Mouse (Mus musculus): ENCODE data around the gene Tefm. TPM values are rescaled to one million over a fixed set of nuclear protein-coding genes. Genes with fewer than 3 reads are reported as not detected.

Tefm gene
- 18.8 and 18.9 TPM in 2 replicates for polyA plus RNA-seq (2015; fragmentation: Nextera tagmentation; extraction: Ambion mirVana)

GRCm38 (mm10) chr11:80141825-80142521, at the start of gene Tefm:
Gene Tefm, minus strand, starts transcription at chr11:80142175.

GRCm38 (mm10) chr11:80183705-80184255, 41.8 kb upstream of the Tefm start, which contains the start of gene Rnf135:
Gene Rnf135, plus strand, starts transcription at chr11:80183851.

GRCm38 (mm10) chr11:80153857-80154495, 12.0 kb upstream of the Tefm start, which contains the start of gene Adap2:
Gene Adap2, plus strand, starts transcription at chr11:80154105.

DNA sequence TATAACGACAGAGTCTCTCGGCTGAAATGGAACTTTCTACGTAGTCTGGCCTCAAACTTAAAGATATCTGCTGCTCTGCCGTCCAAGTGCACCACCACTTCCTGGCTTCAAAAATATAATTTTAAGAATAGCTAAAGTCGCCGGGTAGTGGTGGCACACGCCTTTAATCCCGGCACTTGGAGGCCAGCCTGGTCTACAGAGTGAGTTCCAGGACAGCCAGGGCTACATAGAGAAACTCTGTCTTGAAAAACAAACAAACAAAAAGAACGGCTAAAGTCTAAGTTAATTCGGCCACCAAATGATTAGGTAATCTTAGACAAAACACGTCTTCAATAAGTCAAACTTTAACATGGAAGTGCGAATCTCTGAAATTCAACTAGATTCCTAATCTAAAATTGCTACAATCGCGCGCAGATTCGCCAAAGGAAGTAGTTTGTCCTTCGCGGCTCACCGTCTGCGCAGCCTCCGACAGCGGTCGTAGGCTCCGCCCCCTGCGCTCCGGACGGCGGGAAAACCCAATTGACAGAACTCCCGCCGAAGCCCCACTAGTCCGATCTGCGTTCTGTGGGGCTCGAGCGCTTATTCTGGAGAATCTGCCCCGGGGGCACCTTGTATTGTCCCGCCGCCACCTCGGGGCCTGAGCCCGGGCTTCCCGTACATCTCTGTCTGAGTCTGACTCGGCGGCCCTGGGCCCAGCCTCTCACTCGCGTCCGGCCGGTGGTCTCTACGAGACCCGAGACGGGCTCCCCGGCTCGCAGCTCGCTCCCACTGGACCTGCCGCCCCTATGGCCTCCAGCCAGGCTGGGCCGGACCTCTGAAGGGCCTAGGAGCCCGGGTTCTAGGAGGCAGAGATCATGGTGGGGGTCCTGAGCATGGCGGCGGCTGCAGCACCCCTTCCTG, 52.8 kb downstream of the Tefm start, which contains the start of gene Atad5:
Gene Atad5, plus strand, starts transcription at position 484 of the 900 bp plus-strand sequence.

Other genes with a start within 250 kb of the Tefm start
- gene Utp6, start 179.8 kb downstream of the Tefm start, polyA plus RNA-seq (2015; fragmentation: Nextera tagmentation; extraction: Ambion mirVana), result 32.4 and 43.4 TPM in 2 replicates
- gene Suz12, start 149.1 kb downstream of the Tefm start, polyA plus RNA-seq (2015; fragmentation: Nextera tagmentation; extraction: Ambion mirVana), result 7.6 and 11.2 TPM in 2 replicates
- gene Crlf3, start 61.2 kb downstream of the Tefm start, polyA plus RNA-seq (2015; fragmentation: Nextera tagmentation; extraction: Ambion mirVana), result 16.3 and 18.7 TPM in 2 replicates
- 2.3 and 2.8 TPM in 2 replicates for gene Atad5, start 52.8 kb downstream of the Tefm start, polyA plus RNA-seq (2015; fragmentation: Nextera tagmentation; extraction: Ambion mirVana)
- 3.1 and 5.8 TPM in 2 replicates for gene Adap2, start 11.9 kb upstream of the Tefm start, polyA plus RNA-seq (2015; fragmentation: Nextera tagmentation; extraction: Ambion mirVana)
- 5.0 and 5.7 TPM in 2 replicates for gene Rnf135, start 41.7 kb upstream of the Tefm start, polyA plus RNA-seq (2015; fragmentation: Nextera tagmentation; extraction: Ambion mirVana)
- 30.5 and 33.9 TPM in 2 replicates for gene Rhot1, start 66.8 kb upstream of the Tefm start, polyA plus RNA-seq (2015; fragmentation: Nextera tagmentation; extraction: Ambion mirVana)
- 1.6 and 1.7 TPM in 2 replicates for gene Rhbdl3, start 158.7 kb upstream of the Tefm start, polyA plus RNA-seq (2015; fragmentation: Nextera tagmentation; extraction: Ambion mirVana)
- gene 5730455P16Rik, start 235.9 kb upstream of the Tefm start, polyA plus RNA-seq (2015; fragmentation: Nextera tagmentation; extraction: Ambion mirVana), result 12.2 and 15.0 TPM in 2 replicates
- gene Zfp207, start 241.1 kb upstream of the Tefm start, polyA plus RNA-seq (2015; fragmentation: Nextera tagmentation; extraction: Ambion mirVana), result 118 and 137 TPM in 2 replicates